Mouse (Mus musculus) testis, postnatal 10 days (tissue): Measurements from ENCODE around the gene Spdef.

Source experiments
- DNase-seq: peaks from one replicate; pipeline ENCODE4 v3.0.0; 2021; ENCODE audit warnings: low spot score

Gene Spdef

DNA sequence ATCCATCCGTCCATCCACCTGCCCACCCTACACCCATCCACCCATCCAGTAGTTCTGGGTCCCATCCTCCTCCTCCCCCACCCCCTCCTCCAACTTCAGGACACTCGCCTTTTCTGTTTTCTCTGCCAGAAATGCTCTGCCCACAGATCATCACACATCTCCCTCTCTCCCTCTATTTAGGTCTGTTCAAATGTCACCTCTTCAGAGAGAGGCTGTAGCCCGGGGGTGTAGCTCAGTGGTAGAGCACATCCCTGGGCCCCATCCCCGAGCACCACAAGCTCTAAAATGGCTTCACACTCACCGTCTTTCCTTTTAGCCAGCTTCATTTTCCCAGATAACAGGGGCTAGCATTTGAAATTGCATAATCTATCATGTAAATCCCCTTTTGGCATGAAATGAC is 51.0 kb downstream of the Spdef start:
- DNase-seq, result no peak

DNA sequence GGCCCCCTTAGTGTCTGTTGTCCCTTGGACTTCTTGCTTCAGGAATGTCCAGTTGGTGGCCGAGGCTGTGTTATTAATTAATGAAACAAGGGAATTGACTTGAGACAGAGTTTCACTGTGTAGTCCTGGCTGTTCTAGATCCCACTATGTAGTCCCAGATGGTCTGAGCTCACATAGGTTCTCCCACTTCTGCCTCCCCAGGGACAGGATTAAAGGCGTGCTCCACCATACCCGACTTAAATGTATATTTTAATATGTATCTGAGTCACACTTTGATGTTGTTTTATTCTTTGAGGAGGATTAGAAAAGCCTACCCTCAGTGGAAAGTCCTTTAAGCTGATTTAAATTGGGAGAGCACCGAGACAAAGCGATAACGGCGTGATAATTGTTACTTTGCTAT is 52.5 kb downstream of the Spdef start:
- DNase-seq, result no peak

GRCm38 (mm10) chr17:27675453-27675852 is 53.3 kb downstream of the Spdef start:
- no peak for DNase-seq

DNA sequence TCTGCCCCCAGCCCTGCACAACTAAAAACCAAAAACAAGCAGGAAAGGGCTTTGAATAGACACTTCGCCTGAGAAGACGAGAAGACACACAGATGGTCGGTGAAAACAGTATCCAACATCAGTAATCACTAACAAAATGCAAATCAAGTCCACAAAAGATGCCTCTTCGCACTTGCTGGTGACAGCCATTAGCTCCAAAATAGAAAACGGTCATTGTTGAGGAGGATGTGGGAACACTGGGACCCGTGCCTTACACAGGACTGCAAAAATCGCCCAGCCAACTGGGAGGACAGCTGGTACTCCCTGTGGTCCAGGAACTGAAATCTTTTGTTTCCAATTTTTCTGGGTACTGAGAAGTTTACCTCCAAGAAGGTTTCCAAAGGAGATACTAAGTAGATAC is 54.8 kb downstream of the Spdef start:
- no peak for DNase-seq

DNA sequence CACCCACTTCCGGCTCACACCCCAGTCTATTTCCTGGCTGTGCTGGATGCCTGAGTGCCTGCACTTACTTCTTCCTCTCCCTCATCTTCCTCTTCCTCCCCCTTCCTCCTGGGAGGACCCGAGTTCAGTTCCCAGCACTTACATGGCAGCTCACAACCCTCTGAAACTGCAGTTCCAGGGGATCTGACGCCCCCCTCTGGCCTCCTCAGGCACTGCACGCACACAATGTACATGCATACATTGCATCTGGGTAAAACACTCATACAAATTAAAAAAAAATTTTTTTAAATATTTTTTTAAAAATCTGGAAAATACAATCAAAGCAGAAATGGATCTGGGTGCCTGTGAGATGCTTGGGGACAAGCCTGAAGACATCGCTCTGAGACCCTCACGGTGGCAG is 57.0 kb downstream of the Spdef start:
- no peak for DNase-seq
